Mouse (Mus musculus): ENCODE results near the gene Ttyh1.
"Not testable (repeated sequence)": the region's sequence is repeated elsewhere in the genome, so short reads cannot be mapped to it uniquely, and the experiment has no call there.

Gene Ttyh1

DNA sequence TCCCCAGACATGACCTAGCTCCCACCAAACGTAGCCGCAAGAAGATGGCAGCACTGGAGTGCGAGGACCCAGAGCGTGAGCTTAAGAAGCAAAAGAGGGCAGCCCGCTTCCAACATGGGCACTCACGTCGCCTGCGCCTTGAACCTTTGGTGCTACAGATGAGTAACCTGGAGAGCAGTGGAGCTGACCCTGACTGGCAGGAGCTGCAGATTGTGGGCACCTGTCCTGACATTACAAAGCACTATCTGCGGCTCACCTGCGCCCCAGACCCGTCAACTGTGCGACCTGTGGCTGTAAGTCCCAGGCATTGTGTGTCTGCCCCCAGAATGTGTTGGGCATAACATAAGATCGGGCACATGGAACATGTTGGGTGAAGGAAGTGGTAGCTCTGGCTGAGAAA lies 24.8 kb downstream of the Ttyh1 start:
- DNase-seq (ENCODE audit: low read depth): no peak

DNA sequence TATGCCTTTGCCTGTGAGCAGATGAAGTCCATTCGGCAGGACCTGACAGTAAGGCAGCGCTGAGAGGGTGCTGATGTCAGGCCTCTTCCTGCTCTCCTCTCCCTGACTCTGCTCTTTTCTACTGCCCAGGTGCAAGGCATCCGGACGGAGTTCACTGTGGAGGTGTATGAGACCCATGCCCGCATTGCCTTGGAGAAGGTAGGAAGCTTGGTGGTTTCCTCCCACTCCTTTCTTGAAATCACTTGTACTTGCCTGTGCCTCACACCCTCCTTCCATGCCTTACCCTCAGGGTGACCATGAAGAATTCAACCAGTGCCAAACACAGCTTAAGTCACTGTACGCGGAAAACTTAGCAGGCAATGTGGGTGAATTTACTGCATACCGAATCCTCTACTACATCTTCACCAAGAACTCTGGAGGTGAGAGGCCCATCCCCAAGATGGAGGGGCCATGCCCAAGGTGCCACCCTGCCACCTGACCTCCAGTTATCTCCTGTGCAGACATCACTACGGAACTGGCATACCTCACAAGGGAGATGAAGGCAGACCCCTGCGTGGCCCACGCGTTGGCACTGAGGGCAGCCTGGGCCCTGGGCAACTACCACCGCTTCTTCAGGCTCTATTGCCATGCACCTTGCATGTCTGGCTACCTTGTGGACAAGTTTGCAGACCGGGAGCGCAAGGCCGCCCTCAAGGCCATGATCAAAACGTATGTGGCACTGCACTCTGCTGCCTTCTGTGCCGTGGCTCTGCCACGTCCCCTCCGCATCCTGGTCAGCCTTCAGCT lies 25.8 kb downstream of the Ttyh1 start:
- DNase-seq (ENCODE audit: low read depth): no peak

GRCm38 (mm10) chr7:4145552-4146190 lies 26.5 kb downstream of the Ttyh1 start:
- DNase-seq (ENCODE audit: low read depth): peak; percentile 85

DNA sequence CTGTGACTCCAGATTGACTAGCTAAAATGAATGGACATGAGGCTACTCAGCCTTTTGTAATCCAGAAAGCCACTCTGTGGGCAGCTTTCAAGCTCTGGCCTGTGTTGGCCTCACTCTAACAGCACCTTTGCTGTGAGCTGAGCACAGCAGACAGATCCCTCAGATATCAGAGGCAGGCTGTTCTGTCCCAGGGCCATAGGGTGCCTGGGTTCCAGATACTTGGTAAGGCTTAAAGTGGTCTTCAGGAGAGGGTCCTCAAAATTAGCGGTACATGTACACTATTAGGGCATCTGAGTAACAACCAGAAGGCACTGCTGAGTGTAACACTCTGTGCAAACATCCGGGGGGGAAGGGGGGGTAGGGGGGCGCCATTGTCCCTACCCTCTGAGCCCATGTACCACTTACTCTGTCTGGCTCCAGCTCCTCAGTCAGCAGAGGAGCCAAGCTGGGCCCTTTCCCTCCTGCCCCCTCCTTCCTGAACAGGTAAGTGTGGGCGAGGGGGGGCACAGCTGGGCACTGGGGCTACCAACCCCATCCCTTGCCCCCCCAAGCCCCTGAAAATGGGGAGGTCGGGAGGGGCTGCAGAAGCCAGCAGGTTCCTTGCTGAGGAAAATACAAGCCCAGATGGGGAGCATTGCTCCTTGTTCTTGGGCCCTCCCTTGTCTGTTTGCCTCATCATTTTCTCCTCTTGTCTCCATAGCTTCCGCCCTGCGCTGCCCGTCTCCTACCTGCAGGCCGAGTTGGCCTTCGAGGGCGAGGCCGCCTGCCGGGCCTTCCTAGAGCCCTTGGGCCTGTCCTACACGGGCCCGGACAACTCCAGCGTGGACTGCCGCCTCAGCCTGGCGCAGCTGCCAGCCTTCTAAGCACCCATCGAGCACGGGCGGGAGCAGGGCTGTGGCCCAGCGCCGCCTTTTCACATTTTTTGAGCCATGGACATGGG lies 27.3 kb downstream of the Ttyh1 start:
- DNase-seq (ENCODE audit: low read depth): no peak

- DNase-seq (ENCODE audit: low read depth): no peak
These were observed 28.2 kb downstream of the Ttyh1 start for GRCm38 (mm10) chr7:4147371-4147770.

DNA sequence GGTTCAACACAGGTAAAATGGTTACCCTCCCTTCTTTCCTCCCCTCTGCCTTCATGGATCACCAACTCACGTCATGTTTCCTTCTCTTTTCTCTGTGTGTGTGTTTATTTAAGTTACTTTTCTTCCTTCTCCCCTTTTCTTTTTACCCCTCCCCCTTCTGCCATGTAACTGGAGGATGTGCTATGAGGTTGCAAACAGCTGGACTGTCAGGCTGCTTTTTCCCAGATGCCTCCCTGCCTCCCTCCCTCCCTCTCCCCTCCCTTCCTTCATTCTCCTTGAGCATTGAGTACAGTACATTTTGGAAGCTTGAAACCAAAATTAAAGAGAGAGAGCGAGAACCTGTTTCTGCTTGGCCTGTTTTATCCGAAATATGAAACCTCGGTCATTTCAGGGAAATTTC lies 28.6 kb downstream of the Ttyh1 start:
- peak; percentile 58 for DNase-seq (ENCODE audit: low read depth)

GRCm38 (mm10) chr7:4148341-4149208 lies 29.4 kb downstream of the Ttyh1 start:
- peak; percentile 42 for DNase-seq (ENCODE audit: low read depth)

DNA sequence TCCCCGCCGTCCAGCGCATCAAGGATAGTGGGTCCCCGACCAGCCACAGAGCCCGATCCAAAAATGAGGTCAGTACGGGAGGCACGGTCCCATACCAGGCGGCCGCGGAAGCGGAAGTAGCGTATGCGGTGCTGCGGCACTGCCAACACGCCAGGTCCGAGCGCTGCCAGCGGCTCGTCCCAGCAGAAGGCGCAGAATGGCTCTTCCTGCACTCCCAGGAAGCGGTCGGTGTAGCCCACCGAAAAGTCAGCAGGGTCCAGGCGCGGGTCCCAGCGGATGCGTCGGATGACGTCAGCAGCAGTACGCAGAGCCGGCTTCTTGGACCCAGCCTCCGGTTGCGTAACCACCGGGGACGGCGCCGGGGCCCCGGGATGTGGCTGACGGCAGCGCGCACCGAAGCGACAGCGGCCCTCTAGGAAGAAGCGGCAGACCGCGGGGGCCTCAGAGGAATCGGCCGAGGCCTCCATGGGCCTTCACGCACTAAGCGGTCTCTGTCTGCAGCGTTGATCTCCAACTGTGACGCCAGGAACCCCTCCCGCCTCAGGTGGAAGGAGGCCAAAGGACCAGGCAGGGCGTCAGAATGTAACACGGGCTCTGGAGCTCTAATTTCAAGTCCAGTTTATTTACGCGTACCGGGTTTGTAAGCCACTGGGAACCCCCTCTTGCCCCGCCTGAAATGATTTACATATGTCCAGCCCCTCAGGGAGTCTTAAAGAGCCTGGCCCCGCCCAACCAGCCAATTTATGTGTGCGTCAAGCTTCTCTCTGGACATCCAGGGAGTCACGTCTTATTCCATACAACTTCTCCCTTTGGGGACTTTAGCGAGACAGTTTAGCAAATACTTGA lies 30.2 kb downstream of the Ttyh1 start:
- DNase-seq (ENCODE audit: low read depth): peak; percentile 93

GRCm38 (mm10) chr7:4150059-4150541 lies 30.9 kb downstream of the Ttyh1 start, which contains the start of gene Leng9:
Gene Leng9 (minus strand): TSS chr7:4150374.
- no peak for DNase-seq (ENCODE audit: low read depth)

- no peak for DNase-seq (ENCODE audit: low read depth)
These were observed 31.6 kb downstream of the Ttyh1 start for GRCm38 (mm10) chr7:4150811-4151221.

DNA sequence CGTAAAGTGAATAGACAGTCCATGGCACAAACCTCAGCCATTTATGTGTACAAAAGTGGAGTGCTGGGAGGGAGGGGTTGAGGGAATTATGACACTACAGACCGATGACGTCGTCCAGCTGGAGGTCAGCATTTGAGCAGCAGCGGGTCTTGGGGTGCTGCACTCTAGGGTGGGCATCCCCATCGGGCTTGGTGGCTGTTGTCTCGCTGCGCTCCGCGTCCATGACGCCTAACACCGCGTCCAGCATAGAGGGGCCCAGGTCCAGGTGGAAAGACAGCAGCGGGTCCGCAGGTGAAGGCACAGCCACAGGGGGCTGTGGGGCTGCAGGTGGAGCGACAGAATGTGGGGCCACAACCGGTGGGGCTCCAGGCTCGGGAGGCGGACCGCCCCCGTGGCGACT lies 32.0 kb downstream of the Ttyh1 start:
- no peak for DNase-seq (ENCODE audit: low read depth)

DNA sequence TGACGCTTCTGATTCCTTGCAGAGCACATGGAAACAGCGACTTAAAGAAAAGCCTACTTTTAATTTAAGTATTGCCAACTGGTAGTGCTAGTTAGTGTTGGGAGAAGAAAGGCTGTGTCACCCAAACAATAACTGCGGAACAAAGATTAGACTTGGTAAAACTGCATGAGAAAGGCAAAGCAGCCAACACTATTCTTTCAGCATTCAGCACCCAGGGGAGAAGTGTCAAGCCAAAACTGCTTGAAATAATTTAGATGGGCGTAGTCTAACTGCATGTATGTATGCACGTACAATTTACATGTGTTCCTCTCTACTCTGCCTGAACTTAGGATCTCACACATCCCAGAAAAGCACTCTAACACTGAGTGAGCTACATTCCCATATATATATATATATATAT lies 35.1 kb downstream of the Ttyh1 start:
- no peak for DNase-seq (ENCODE audit: low read depth)

GRCm38 (mm10) chr7:4154976-4155375 lies 35.8 kb downstream of the Ttyh1 start:
- DNase-seq (ENCODE audit: low read depth): no peak

DNA sequence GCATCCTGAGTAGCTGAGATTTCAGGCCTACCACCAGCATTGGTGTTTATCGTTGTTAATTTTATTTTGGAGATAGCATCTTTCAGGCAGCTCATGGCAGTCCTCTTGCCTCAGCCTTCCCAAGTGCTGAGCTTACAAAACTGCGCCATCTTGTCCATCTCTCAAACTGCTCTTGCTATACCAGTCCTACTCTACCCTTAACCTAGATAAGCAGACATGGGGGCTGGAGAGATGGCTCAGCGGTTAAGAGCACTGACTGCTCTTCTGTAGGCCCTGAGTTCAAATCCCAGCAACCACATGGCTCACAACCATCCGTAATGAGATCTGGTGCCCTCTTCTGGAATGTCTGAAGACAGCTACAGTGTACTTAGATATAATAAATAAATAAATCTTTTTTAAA lies 42.4 kb downstream of the Ttyh1 start:
- DNase-seq (ENCODE audit: low read depth): not testable (repeated sequence)

DNA sequence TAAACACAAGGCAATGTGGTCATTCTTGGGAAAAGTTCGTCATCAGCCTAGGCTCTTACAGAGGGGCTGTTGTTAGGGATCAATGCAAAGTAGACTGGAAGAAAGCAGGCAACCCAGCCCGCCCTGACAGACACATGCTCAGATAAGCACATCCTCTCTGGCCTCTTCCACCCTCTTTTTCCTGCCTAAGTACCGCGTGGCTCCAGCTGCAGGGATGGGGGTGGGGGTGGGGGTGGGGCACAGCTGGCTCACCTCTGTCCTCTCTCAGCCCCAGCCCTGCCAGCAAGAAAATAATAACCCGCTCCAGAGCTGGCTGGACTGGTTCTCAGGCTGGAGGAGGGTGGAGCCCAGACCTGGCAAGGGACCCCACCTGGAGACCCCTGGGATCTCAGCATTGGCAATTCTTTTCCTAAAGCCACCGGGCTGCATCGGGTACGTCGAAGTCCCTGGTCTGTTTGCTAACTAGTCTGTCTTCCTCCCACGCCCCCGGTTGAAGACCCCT lies 44.4 kb downstream of the Ttyh1 start:
- peak; percentile 66 for DNase-seq (ENCODE audit: low read depth)

GRCm38 (mm10) chr7:4164090-4164910 lies 45.1 kb downstream of the Ttyh1 start, which contains the start of gene Cdc42ep5:
Gene Cdc42ep5 (minus strand): TSS chr7:4164860.
- peak; percentile 87 for DNase-seq (ENCODE audit: low read depth)

- DNase-seq (ENCODE audit: low read depth): no peak
These were observed 46.1 kb downstream of the Ttyh1 start for GRCm38 (mm10) chr7:4165286-4165685.

- DNase-seq (ENCODE audit: low read depth): no peak
These were observed 47.9 kb downstream of the Ttyh1 start for GRCm38 (mm10) chr7:4167098-4167497.

All from NIH3T3 (cell line).